Mouse (Mus musculus) heart, adult 2 months (tissue): ENCODE measurements around the gene Gm10320.

Experiments
- CTCF ChIP-seq: fragments of 200-600 bp; IDR thresholded peaks from 2 replicates; pipeline ENCODE4 v1.8.1; 2022; ENCODE audit warnings: antibody characterized with exemption, mild to moderate bottlenecking, moderate library complexity
- EP300 ChIP-seq: fragments of 200-500 bp; IDR thresholded peaks from 2 replicates; pipeline ENCODE4 v1.6.1; 2011; ENCODE audit warnings: low read depth, low read length, control low read depth; ENCODE audit not compliant: insufficient read depth

DNA sequence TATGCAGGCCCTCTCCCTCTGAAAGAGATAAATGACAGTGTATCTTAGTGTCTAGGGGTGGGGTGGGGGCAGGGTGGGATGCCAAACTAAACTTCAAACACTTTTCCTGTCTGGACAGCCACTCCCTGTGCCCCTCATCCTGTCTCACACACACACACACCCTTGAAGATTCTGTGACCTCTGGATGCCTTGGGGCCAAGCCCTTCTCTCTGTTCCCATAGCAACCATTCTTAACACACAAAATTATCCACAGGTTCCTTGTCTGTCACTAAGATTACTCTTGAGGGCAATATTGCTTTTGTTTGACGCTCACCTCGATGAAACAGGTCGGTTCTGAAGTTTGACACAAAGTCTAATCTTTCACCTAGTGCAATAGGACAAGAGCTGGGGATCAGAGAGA is 39.5 kb upstream of the Gm10320 start:
- TF ChIP-seq EP300, result no peak
- no peak for TF ChIP-seq CTCF
